Mouse (Mus musculus) G1E (cell line): ENCODE measurements around the gene Gm21312.
"Not testable (repeated sequence)": the region's sequence is repeated elsewhere in the genome, so short reads cannot be mapped to it uniquely, and the experiment has no call there.

Experiments used
- CTCF ChIP-seq: IDR thresholded peaks from 2 replicates; pipeline ENCODE4 v1.5.1; 2012; ENCODE audit warnings: low read depth, low read length, inconsistent platforms, mixed read lengths
- GATA2 ChIP-seq: IDR thresholded peaks from 2 replicates; pipeline ENCODE4 v1.6.1; 2012; ENCODE audit warnings: low read depth, low read length, inconsistent platforms, borderline replicate concordance
- POLR2AphosphoS5 ChIP-seq: IDR thresholded peaks from 2 replicates; pipeline ENCODE4 v1.6.1; 2012; ENCODE audit warnings: low read depth, low read length, inconsistent platforms; ENCODE audit not compliant: insufficient replicate concordance

GRCm38 (mm10) chr10:104193742-104194141 lies 16.9 kb downstream of the Gm21312 start, which contains the start of gene Gm4340:
- not testable (repeated sequence) for TF ChIP-seq CTCF, POLR2AphosphoS5, GATA2
